Mouse (Mus musculus) erythroblast, embryonic 14.5 days (primary cell): ENCODE data around the gene Mansc1. TPM values are rescaled to one million over a fixed set of nuclear protein-coding genes. Genes with fewer than 3 reads are reported as not detected.
"Not testable (repeated sequence)": the region's sequence is repeated elsewhere in the genome, so short reads cannot be mapped to it uniquely, and the experiment has no call there.

Source experiments
- H3K27me3 ChIP-seq: 2 replicates; pipeline ENCODE4 v1.6.1; 2012; ENCODE audit warnings: inconsistent platforms; ENCODE audit not compliant: control insufficient read depth
- H3K36me3 ChIP-seq: 2 replicates; pipeline ENCODE4 v1.6.1; 2012; ENCODE audit warnings: mild to moderate bottlenecking, inconsistent platforms; ENCODE audit not compliant: control insufficient read depth
- H3K4me1 ChIP-seq: 2 replicates; pipeline ENCODE4 v1.6.1; 2012; ENCODE audit warnings: inconsistent platforms; ENCODE audit not compliant: control insufficient read depth
- H3K4me3 ChIP-seq: replicated peaks from 2 replicates; pipeline ENCODE3; 2012; ENCODE audit warnings: moderate library complexity, mild to moderate bottlenecking, inconsistent platforms
- H3K9me3 ChIP-seq: 2 replicates; pipeline ENCODE4 v1.6.1; 2012; ENCODE audit warnings: low read length, inconsistent platforms, mixed read lengths; ENCODE audit not compliant: control insufficient read depth
- GATA1 ChIP-seq: IDR thresholded peaks from 2 replicates; pipeline ENCODE4 v1.6.1; 2012; ENCODE audit warnings: low read length, inconsistent platforms, mixed read lengths
- TAL1 ChIP-seq: IDR thresholded peaks from 3 replicates; pipeline ENCODE4 v1.6.1; 2012; ENCODE audit warnings: low read length, inconsistent platforms, mixed read lengths
- polyA plus RNA-seq: library from polyadenylated mRNA; stranded (reverse); fragments of >175 nt; gene quantifications from 2 replicates; pipeline ENCODE4 v1.2.3, GENCODE M21; 2012

Mansc1 gene
- not detected in 2 replicates for polyA plus RNA-seq

GRCm38 (mm10) chr6:134631947-134632687 lies at the start of gene Mansc1:
Mansc1 (minus strand) TSS chr6:134632488.
- Histone ChIP-seq H3K27me3 (peaks cover 29% of the 10 kb centered on the region), H3K4me3 (peak within 1 kb of the TSS; percentile 52)
- TF ChIP-seq GATA1 = no peak
- TF ChIP-seq TAL1 = no peak

GRCm38 (mm10) chr6:134679330-134679729 lies 47.0 kb upstream of the Mansc1 start:
- H3K27me3 ChIP-seq, H3K9me3 ChIP-seq, H3K36me3 ChIP-seq, H3K4me3 ChIP-seq: not testable (repeated sequence)
- peaks cover 12% of the 10 kb centered on the region for H3K4me1 ChIP-seq

More at GRCm38 (mm10) chr6:134631947-134632687, at the start of gene Mansc1:
- H3K4me1 ChIP-seq = peaks cover 8% of the 10 kb centered on the region
- no peaks in the 10 kb centered on the region for H3K9me3 ChIP-seq
- H3K36me3 ChIP-seq = no peaks in the 10 kb centered on the region

- Histone ChIP-seq H3K9me3 (no peaks in the 10 kb centered on the region), H3K4me1 (peaks cover 14% of the 10 kb centered on the region), H3K4me3 (no peak overlapping the region), H3K27me3 (no peaks in the 10 kb centered on the region), H3K36me3 (peaks cover 3% of the 10 kb centered on the region)
- TF ChIP-seq GATA1 (no peak), TAL1 (no peak)
These were observed 45.7 kb upstream of the Mansc1 start for GRCm38 (mm10) chr6:134678037-134678436.

DNA sequence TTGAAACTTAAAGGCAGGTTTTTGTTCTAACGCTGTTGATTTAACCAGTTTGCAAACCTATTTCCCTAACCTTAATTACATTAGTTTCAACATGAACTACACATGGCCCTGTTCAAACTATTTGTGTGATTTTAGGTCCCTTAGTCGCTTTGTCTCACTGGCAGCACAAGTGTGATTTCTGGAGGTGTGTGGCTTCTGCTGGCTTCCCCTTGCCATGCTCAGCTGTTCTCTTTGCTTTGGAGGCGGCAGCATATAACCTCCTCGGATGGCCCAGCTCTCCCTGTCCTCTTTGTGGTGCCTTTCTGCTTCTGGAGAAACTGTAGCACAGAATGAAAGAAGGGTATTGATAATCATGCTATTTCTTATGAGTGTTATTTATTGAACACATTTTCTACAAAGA lies 45.2 kb upstream of the Mansc1 start:
- no peaks in the 10 kb centered on the region for H3K9me3 ChIP-seq
- H3K4me1 ChIP-seq = peaks cover 14% of the 10 kb centered on the region
- no peak overlapping the region for H3K4me3 ChIP-seq
- no peak for TF ChIP-seq TAL1
- TF ChIP-seq GATA1 = no peak
- H3K36me3 ChIP-seq = peaks cover 3% of the 10 kb centered on the region
- H3K27me3 ChIP-seq = no peaks in the 10 kb centered on the region

GRCm38 (mm10) chr6:134673712-134674111 lies 41.4 kb upstream of the Mansc1 start:
- H3K27me3 ChIP-seq, H3K36me3 ChIP-seq, H3K9me3 ChIP-seq, H3K4me3 ChIP-seq: not testable (repeated sequence)
- peaks cover 12% of the 10 kb centered on the region for H3K4me1 ChIP-seq

DNA sequence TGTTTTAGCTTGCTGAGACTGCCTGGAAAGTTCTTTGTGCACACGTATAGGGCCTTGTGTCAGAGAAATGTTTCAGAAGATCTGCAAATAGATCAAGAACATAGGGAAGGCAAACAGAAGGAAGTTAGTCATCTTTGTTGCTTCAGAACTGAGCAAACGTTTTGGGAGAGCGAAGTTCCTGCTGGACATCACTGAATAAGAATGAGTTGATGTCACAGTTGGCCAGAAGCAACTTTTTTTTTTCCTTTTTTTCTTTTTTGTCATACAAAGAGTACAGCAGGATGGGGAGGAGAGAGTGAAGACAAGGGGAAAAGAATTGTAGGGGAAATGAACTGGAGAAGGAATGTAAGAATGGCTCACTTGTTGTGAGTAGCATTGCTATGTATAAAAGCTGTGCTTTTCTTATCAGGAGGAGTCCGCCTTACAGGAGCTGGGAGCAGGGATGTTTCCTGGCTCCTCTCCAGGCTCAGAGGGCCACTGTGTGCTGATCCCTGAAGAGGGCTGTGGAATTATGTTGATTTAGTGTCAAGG lies 38.7 kb upstream of the Mansc1 start:
- H3K4me1 ChIP-seq = peaks cover 3% of the 10 kb centered on the region; the same call in 1 of the 2 replicates
- H3K27me3 ChIP-seq = no peaks in the 10 kb centered on the region
- H3K4me3 ChIP-seq = no peak overlapping the region
- H3K36me3 ChIP-seq = no peaks in the 10 kb centered on the region
- H3K9me3 ChIP-seq = no peaks in the 10 kb centered on the region
- TF ChIP-seq GATA1 = no peak
- TF ChIP-seq TAL1 = no peak

GRCm38 (mm10) chr6:134669179-134669865 lies 37.0 kb upstream of the Mansc1 start:
- H3K4me1 ChIP-seq = peaks cover 7% of the 10 kb centered on the region; the same call in 1 of the 2 replicates
- H3K4me3 ChIP-seq = no peak overlapping the region
- H3K36me3 ChIP-seq = no peaks in the 10 kb centered on the region
- TF ChIP-seq GATA1 (no peak), TAL1 (no peak)
- H3K27me3 ChIP-seq = no peaks in the 10 kb centered on the region
- H3K9me3 ChIP-seq = no peaks in the 10 kb centered on the region

DNA sequence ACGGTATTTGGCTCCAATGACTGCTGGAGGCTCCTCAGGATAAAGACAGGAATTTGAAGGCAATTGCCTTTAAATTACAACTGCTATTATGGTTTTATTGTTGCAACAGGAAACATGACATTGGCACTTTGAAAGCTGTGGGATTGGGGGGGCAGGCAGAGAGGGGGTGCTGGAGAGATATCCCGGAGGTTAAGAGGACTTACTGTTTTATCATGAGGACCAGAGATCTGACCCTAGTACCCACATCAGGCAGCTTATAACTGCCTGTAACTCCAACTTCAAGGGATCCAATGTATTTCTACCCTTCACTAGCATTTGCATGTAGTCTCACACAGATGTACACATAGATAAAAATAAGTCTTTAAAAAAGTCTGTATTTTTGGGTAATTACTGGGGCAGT lies 36.2 kb upstream of the Mansc1 start:
- Histone ChIP-seq H3K4me1 (peaks cover 8% of the 10 kb centered on the region), H3K36me3 (no peaks in the 10 kb centered on the region), H3K27me3 (no peaks in the 10 kb centered on the region), H3K9me3 (no peaks in the 10 kb centered on the region), H3K4me3 (no peak overlapping the region)
- TF ChIP-seq TAL1 (no peak), GATA1 (no peak)

GRCm38 (mm10) chr6:134665817-134666216 lies 33.5 kb upstream of the Mansc1 start:
- TF ChIP-seq GATA1 = no peak
- no peak for TF ChIP-seq TAL1
- H3K27me3 ChIP-seq = no peaks in the 10 kb centered on the region
- peaks cover 2% of the 10 kb centered on the region for H3K36me3 ChIP-seq
- no peaks in the 10 kb centered on the region for H3K9me3 ChIP-seq
- H3K4me1 ChIP-seq = peaks cover 21% of the 10 kb centered on the region
- no peak overlapping the region for H3K4me3 ChIP-seq
